In genomic region chr15:78510121-78510576, GRCm38 (mm10) we compare ENCODE assay signal across 11 mouse cellular contexts. TPM values are rescaled to one million over a fixed set of nuclear protein-coding genes. Genes with fewer than 3 reads are reported as not detected.
DNase-seq lines count a peak whose midpoint lies in the region; ATAC-seq lines count a peak whose summit lies in the region.
"Had no signal": no experiment of that assay in that cellular context is flagged by ENCODE, and none has a peak within 500 bp of the region (broad histone marks: within the 10 kb centered on the region; RNA-seq: fewer than 3 reads in every experiment).

No protein-coding gene starts in this region.

- 0 out of 2 replicates have a peak overlapping the region, but pooled peaks have one; percentile 12 for H3K4me2 ChIP-seq in heart, embryonic 14.5 days (ENCODE audit: low read length)
- 0 out of 2 replicates have a peak overlapping the region, but pooled peaks have one; percentile 13 for H3K4me2 ChIP-seq in midbrain, embryonic 12.5 days (replicated peaks)
- H3K4me2 ChIP-seq in kidney, embryonic 16.5 days (replicated peaks; ENCODE audit: low read depth, low read length): no peak overlapping the region
- H3K4me2 ChIP-seq: embryonic facial prominence, embryonic 15.5 days had no signal

- H3K4me1 ChIP-seq in heart, embryonic 14.5 days (ENCODE audit: control insufficient read depth in 2 of 2, insufficient read depth in 2 of 2, low read length in 2 of 2): peaks cover 10 to 16% of the 10 kb centered on the region in 2 experiments
- H3K4me1 ChIP-seq in midbrain, embryonic 12.5 days: peaks cover 6% of the 10 kb centered on the region; the same call in 1 of the 2 replicates
- peaks cover 22% of the 10 kb centered on the region; the same call in 1 of the 2 replicates for H3K4me1 ChIP-seq in kidney, embryonic 16.5 days (ENCODE audit: insufficient read depth, low read length)

- WGBS in heart, embryonic 14.5 days: 65% methylated on average over 8 of the region's 8 CpGs
- 70% methylated on average over 8 of the region's 8 CpGs for WGBS in midbrain, embryonic 12.5 days
- 62% methylated on average over 8 of the region's 8 CpGs for WGBS in kidney, embryonic 16.5 days

- H3K27me3 ChIP-seq in heart, embryonic 14.5 days (ENCODE audit: control insufficient read depth, insufficient read depth, low read length): no peaks in the 10 kb centered on the region
- H3K27me3 ChIP-seq in midbrain, embryonic 12.5 days: no peaks in the 10 kb centered on the region
- H3K27me3 ChIP-seq in kidney, embryonic 16.5 days (ENCODE audit: insufficient read depth, low read length): no peaks in the 10 kb centered on the region
- H3K27me3 ChIP-seq: embryonic facial prominence, embryonic 15.5 days had no signal

- H3K9ac ChIP-seq in heart, embryonic 14.5 days (ENCODE audit: low read length): peak overlapping the region; percentile 62
- no peak overlapping the region for H3K9ac ChIP-seq in midbrain, embryonic 12.5 days (replicated peaks)
- H3K9ac ChIP-seq in kidney, embryonic 16.5 days (replicated peaks; ENCODE audit: low read length): no peak overlapping the region
- H3K9ac ChIP-seq: embryonic facial prominence, embryonic 15.5 days had no signal

- no peak for ATAC-seq in heart, embryonic 14.5 days (ENCODE audit: insufficient number of reproducible peaks, insufficient read depth, low FRiP score, low read depth)
- ATAC-seq in common myeloid progenitor, adult 5-6 weeks (replicated peaks; ENCODE audit: low read depth, poor library complexity, severe bottlenecking): peak; percentile 27
- ATAC-seq in midbrain, embryonic 12.5 days (ENCODE audit: low FRiP score, low read depth): no peak
- ATAC-seq in kidney, embryonic 16.5 days (ENCODE audit: low FRiP score, low TSS enrichment): no peak

- H3K27ac ChIP-seq in heart, embryonic 14.5 days (replicated peaks in 1 of 2; ENCODE audit: control insufficient read depth in 1 of 2, insufficient read depth in 1 of 2, low read depth in 2 of 2, low read length in 2 of 2): 0 out of 4 replicates have a peak overlapping the region, but pooled peaks of 1 of the 2 experiments have one; percentile 1
- H3K27ac ChIP-seq in midbrain, embryonic 12.5 days (replicated peaks): 0 out of 2 replicates have a peak overlapping the region, but pooled peaks have one; percentile 20
- H3K27ac ChIP-seq in kidney, embryonic 16.5 days (ENCODE audit: low read length): no peak overlapping the region
- H3K27ac ChIP-seq: embryonic facial prominence, embryonic 15.5 days had no signal

- H3K9me3 ChIP-seq in heart, embryonic 14.5 days (ENCODE audit: control insufficient read depth, low read length): peaks cover under 1% of the 10 kb centered on the region
- H3K9me3 ChIP-seq in midbrain, embryonic 12.5 days: no peaks in the 10 kb centered on the region
- peaks cover under 1% of the 10 kb centered on the region; the same call in 1 of the 2 replicates for H3K9me3 ChIP-seq in kidney, embryonic 16.5 days (ENCODE audit: low read length)
- H3K9me3 ChIP-seq: embryonic facial prominence, embryonic 15.5 days had no signal

- no peak overlapping the region for H3K4me3 ChIP-seq in heart, embryonic 14.5 days (ENCODE audit: control insufficient read depth in 1 of 2, insufficient read depth in 1 of 2, low read depth in 1 of 2, low read length in 2 of 2)
- H3K4me3 ChIP-seq in midbrain, embryonic 12.5 days: no peak overlapping the region
- H3K4me3 ChIP-seq in kidney, embryonic 16.5 days (ENCODE audit: low read length): no peak overlapping the region
- H3K4me3 ChIP-seq: embryonic facial prominence, embryonic 15.5 days had no signal

- H3K36me3 ChIP-seq in heart, embryonic 14.5 days (ENCODE audit: control insufficient read depth, insufficient read depth, low read length): no peaks in the 10 kb centered on the region
- no peaks in the 10 kb centered on the region for H3K36me3 ChIP-seq in midbrain, embryonic 12.5 days
- no peaks in the 10 kb centered on the region for H3K36me3 ChIP-seq in kidney, embryonic 16.5 days (ENCODE audit: insufficient read depth, low read length)
- H3K36me3 ChIP-seq: embryonic facial prominence, embryonic 15.5 days had no signal

- no peak for DNase-seq in heart, adult 18-20 months
- DNase-seq in 416B (ENCODE audit: low read depth): peak; percentile 53
- DNase-seq in layer of hippocampus, adult 9-11 months: no peak
- DNase-seq in ovary, postnatal 14 days (ENCODE audit: low spot score): no peak
- DNase-seq: layer of hippocampus, postnatal 36 days had no signal

RNA-seq across cellular contexts. Expression of gene Il2rb, which starts 15.1 kb away (rescaled TPM):
- polyA plus RNA-seq in heart, embryonic 14.5 days (2014; fragmentation: Nextera tagmentation; extraction: Ambion mirVana): 0.16 and 0.19 TPM in 2 replicates
- 1 to 10 TPM in 1 of 2 experiments, under 1 TPM in 1; 0.55 to 2.4 TPM for total RNA-seq in heart, adult 18-20 months (2021)
- total RNA-seq in common myeloid progenitor, adult 5-6 weeks (2017): 0.19 and 1.9 TPM in 2 replicates
- not detected in 2 replicates for polyA plus RNA-seq in midbrain, embryonic 12.5 days (2016; fragmentation: Nextera tagmentation; extraction: Ambion mirVana)
- polyA plus RNA-seq in kidney, embryonic 16.5 days (2015; fragmentation: Nextera tagmentation; extraction: Ambion mirVana): 0.33 and 0.54 TPM in 2 replicates
- total RNA-seq: granulocyte monocyte progenitor cell, adult 5-6 weeks had no signal

RNA-seq across cellular contexts. Expression of gene C1qtnf6, which starts 21.1 kb away (rescaled TPM):
- 38.4 and 41.1 TPM in 2 replicates for polyA plus RNA-seq in heart, embryonic 14.5 days (2014; fragmentation: Nextera tagmentation; extraction: Ambion mirVana)
- total RNA-seq in heart, adult 18-20 months (2021): 1 to 10 TPM; 7.8 to 7.9 TPM
- total RNA-seq in common myeloid progenitor, adult 5-6 weeks (2017): 0.24 and 0.50 TPM in 2 replicates
- 8.2 and 9.0 TPM in 2 replicates for polyA plus RNA-seq in midbrain, embryonic 12.5 days (2016; fragmentation: Nextera tagmentation; extraction: Ambion mirVana)
- 33.2 and 33.7 TPM in 2 replicates for polyA plus RNA-seq in kidney, embryonic 16.5 days (2015; fragmentation: Nextera tagmentation; extraction: Ambion mirVana)

RNA-seq across cellular contexts. Expression of gene Sstr3, which starts 34.3 kb away (rescaled TPM):
- polyA plus RNA-seq in heart, embryonic 14.5 days (2014; fragmentation: Nextera tagmentation; extraction: Ambion mirVana): not detected in 2 replicates
- not detected for total RNA-seq in heart, adult 18-20 months (2021)
- not detected in 2 replicates for total RNA-seq in common myeloid progenitor, adult 5-6 weeks (2017)
- polyA plus RNA-seq in midbrain, embryonic 12.5 days (2016; fragmentation: Nextera tagmentation; extraction: Ambion mirVana): 0.05 and 0.18 TPM in 2 replicates
- 0.36 and 0.69 TPM in 2 replicates for polyA plus RNA-seq in kidney, embryonic 16.5 days (2015; fragmentation: Nextera tagmentation; extraction: Ambion mirVana)
- total RNA-seq: granulocyte monocyte progenitor cell, adult 5-6 weeks had no signal
- polyA plus RNA-seq: embryonic facial prominence, embryonic 15.5 days had no signal

RNA-seq across cellular contexts. Expression of gene Tmprss6, which starts 41.7 kb away (rescaled TPM):
- 0.09 TPM in 1 of 2 replicates, not detected in the other for polyA plus RNA-seq in heart, embryonic 14.5 days (2014; fragmentation: Nextera tagmentation; extraction: Ambion mirVana)
- total RNA-seq in heart, adult 18-20 months (2021): not detected
- total RNA-seq in common myeloid progenitor, adult 5-6 weeks (2017): not detected in 2 replicates
- 0.05 TPM in 1 of 2 replicates, not detected in the other for polyA plus RNA-seq in midbrain, embryonic 12.5 days (2016; fragmentation: Nextera tagmentation; extraction: Ambion mirVana)
- polyA plus RNA-seq in kidney, embryonic 16.5 days (2015; fragmentation: Nextera tagmentation; extraction: Ambion mirVana): 0.29 and 0.42 TPM in 2 replicates
- total RNA-seq: granulocyte monocyte progenitor cell, adult 5-6 weeks had no signal
